Mouse (Mus musculus) forebrain, embryonic 16.5 days (tissue): ENCODE results near the gene Mrrf. TPM values are rescaled to one million over a fixed set of nuclear protein-coding genes. Genes with fewer than 3 reads are reported as not detected.
"Not testable (repeated sequence)": the region's sequence is repeated elsewhere in the genome, so short reads cannot be mapped to it uniquely, and the experiment has no call there.

Experiments used
- ATAC-seq: fragments of 200-750 bp; cut with Nextera tagmentation; 2 replicates; pipeline ENCODE4 v1.8.0; 2017; ENCODE audit warnings: mild to moderate bottlenecking, moderate library complexity
- H3K27ac ChIP-seq: fragments of 300-500 bp; sonication (generic); 2 replicates; pipeline ENCODE4 v1.5.1; 2014; ENCODE audit warnings: low read length, control low read depth
- H3K27me3 ChIP-seq: fragments of 300-500 bp; sonication (generic); replicated peaks from 2 replicates; pipeline ENCODE4 v1.6.1; 2014; ENCODE audit warnings: low read length; ENCODE audit not compliant: control insufficient read depth, insufficient read depth
- H3K36me3 ChIP-seq: fragments of 300-500 bp; sonication (generic); 2 replicates; pipeline ENCODE4 v1.6.1; 2014; ENCODE audit not compliant: control insufficient read depth, insufficient read depth
- H3K4me1 ChIP-seq: fragments of 300-500 bp; sonication (generic); replicated peaks from 2 replicates; pipeline ENCODE4 v1.6.1; 2014; ENCODE audit warnings: low read length; ENCODE audit not compliant: control insufficient read depth, insufficient read depth
- H3K4me2 ChIP-seq: fragments of 300-500 bp; sonication (generic); 2 replicates; pipeline ENCODE4 v1.6.1; 2014; ENCODE audit warnings: mild to moderate bottlenecking, low read length, control low read depth
- H3K4me3 ChIP-seq: fragments of 300-500 bp; sonication (generic); replicated peaks from 2 replicates; pipeline ENCODE4 v1.5.1; 2014; ENCODE audit warnings: mild to moderate bottlenecking, low read length, control low read depth
- H3K9ac ChIP-seq: fragments of 300-500 bp; sonication (generic); replicated peaks from 2 replicates; pipeline ENCODE4 v1.6.1; 2014; ENCODE audit warnings: low read depth, low read length, control low read depth
- H3K9me3 ChIP-seq: fragments of 300-500 bp; sonication (generic); 2 replicates; pipeline ENCODE4 v1.6.1; 2016; ENCODE audit warnings: low read length; ENCODE audit not compliant: control insufficient read depth
- WGBS: fragments of 180-500 bp; shearing (Covaris S2); extraction: QIAGEN DNeasy Blood & Tissue Kit; methylation state at CpG from one replicate; pipeline ENCODE4 v1.1.7; 2014; 5-methylcytosine and 5-hydroxymethylcytosine counted together
- polyA plus RNA-seq: library from polyadenylated mRNA; unstranded; fragments of >200 nt; fragmentation: Nextera tagmentation; extraction: Ambion mirVana; gene quantifications from 2 replicates; pipeline ENCODE4 v1.2.1, GENCODE M21; 2015

Gene Mrrf
- polyA plus RNA-seq, 1 experiment from 2014 or later, result 26.4 TPM

GRCm38 (mm10) chr2:36189200-36189599, 53.0 kb downstream of the Mrrf start:
- H3K9ac ChIP-seq, H3K27me3 ChIP-seq, H3K4me2 ChIP-seq, H3K9me3 ChIP-seq, H3K36me3 ChIP-seq, H3K4me1 ChIP-seq, H3K4me3 ChIP-seq, H3K27ac ChIP-seq, ATAC-seq: not testable (repeated sequence)
- whole genome bisulfite sequencing, result 87% methylated on average over 6 of the region's 6 CpGs

GRCm38 (mm10) chr2:36191098-36191941, 55.1 kb downstream of the Mrrf start:
- ATAC-seq, result no peak
- Histone ChIP-seq H3K27me3 (no peaks in the 10 kb centered on the region), H3K9me3 (no peaks in the 10 kb centered on the region), H3K9ac (no peak overlapping the region), H3K4me3 (no peak overlapping the region), H3K36me3 (no peaks in the 10 kb centered on the region), H3K4me2 (no peak overlapping the region), H3K4me1 (no peaks in the 10 kb centered on the region), H3K27ac (no peak overlapping the region)
- WGBS, result 62% methylated on average over 12 of the region's 12 CpGs

- ATAC-seq, result no peak
- Histone ChIP-seq H3K27ac (no peak overlapping the region), H3K36me3 (no peaks in the 10 kb centered on the region), H3K27me3 (peaks cover 10% of the 10 kb centered on the region; the same call in 1 of the 2 replicates), H3K9ac (no peak overlapping the region), H3K4me3 (no peak overlapping the region), H3K9me3 (no peaks in the 10 kb centered on the region), H3K4me1 (peaks cover 10% of the 10 kb centered on the region), H3K4me2 (no peak overlapping the region)
- 51% methylated on average over 3 of the region's 3 CpGs for WGBS
Observed at GRCm38 (mm10) chr2:36197021-36197420, 60.8 kb downstream of the Mrrf start.

- ATAC-seq, result peak; percentile 68
- no peaks in the 10 kb centered on the region for H3K9me3 ChIP-seq
- H3K4me3 ChIP-seq, result no peak overlapping the region
- peak overlapping the region; percentile 24; the same call in 1 of the 2 replicates for H3K27ac ChIP-seq
- H3K27me3 ChIP-seq, result peaks cover 16% of the 10 kb centered on the region
- 11% methylated on average over 20 of the region's 20 CpGs for WGBS
- peak overlapping the region; percentile 2; the same call in 1 of the 2 replicates for H3K9ac ChIP-seq
- H3K4me1 ChIP-seq, result peaks cover 19% of the 10 kb centered on the region
- H3K4me2 ChIP-seq, result peak overlapping the region; percentile 28; the same call in 1 of the 2 replicates
- no peaks in the 10 kb centered on the region for H3K36me3 ChIP-seq
Observed at GRCm38 (mm10) chr2:36197919-36198881, 62.0 kb downstream of the Mrrf start.

GRCm38 (mm10) chr2:36198882-36199262, 62.7 kb downstream of the Mrrf start:
- 22% methylated on average over 3 of the region's 3 CpGs for WGBS
- Histone ChIP-seq H3K4me2 (no peak overlapping the region), H3K9me3 (no peaks in the 10 kb centered on the region), H3K36me3 (no peaks in the 10 kb centered on the region), H3K9ac (no peak overlapping the region; the same call in 1 of the 2 replicates), H3K27me3 (peaks cover 16% of the 10 kb centered on the region), H3K4me1 (peaks cover 26% of the 10 kb centered on the region), H3K4me3 (no peak overlapping the region), H3K27ac (no peak overlapping the region)
- no peak for ATAC-seq

GRCm38 (mm10) chr2:36200813-36201212, 64.6 kb downstream of the Mrrf start:
- Histone ChIP-seq H3K27me3 (peaks cover 16% of the 10 kb centered on the region), H3K4me3 (no peak overlapping the region), H3K4me2 (no peak overlapping the region), H3K9me3 (no peaks in the 10 kb centered on the region), H3K9ac (no peak overlapping the region), H3K4me1 (peaks cover 30% of the 10 kb centered on the region), H3K27ac (no peak overlapping the region), H3K36me3 (no peaks in the 10 kb centered on the region)
- WGBS, result 91% methylated on average over 2 of the region's 2 CpGs
- ATAC-seq, result no peak

- WGBS, result 23% methylated on average over 18 of the region's 18 CpGs
- peak overlapping the region; percentile 68; the same call in 1 of the 2 replicates for H3K9ac ChIP-seq
- H3K4me1 ChIP-seq, result peaks cover 30% of the 10 kb centered on the region
- H3K4me2 ChIP-seq, result peak overlapping the region; percentile 91
- no peak for ATAC-seq
- H3K9me3 ChIP-seq, result no peaks in the 10 kb centered on the region
- no peaks in the 10 kb centered on the region for H3K36me3 ChIP-seq
- peak overlapping the region; percentile 89 for H3K27ac ChIP-seq
- peaks cover 16% of the 10 kb centered on the region for H3K27me3 ChIP-seq
- H3K4me3 ChIP-seq, result peak overlapping the region; percentile 47
Observed at GRCm38 (mm10) chr2:36201756-36202610, 65.8 kb downstream of the Mrrf start.

- no peak for ATAC-seq
- Histone ChIP-seq H3K36me3 (no peaks in the 10 kb centered on the region), H3K27ac (peak overlapping the region; percentile 89), H3K4me2 (peak overlapping the region; percentile 91), H3K9me3 (no peaks in the 10 kb centered on the region), H3K9ac (peak overlapping the region; percentile 68), H3K4me3 (peak overlapping the region; percentile 47), H3K4me1 (peaks cover 30% of the 10 kb centered on the region), H3K27me3 (peaks cover 16% of the 10 kb centered on the region)
- 15% methylated on average over 5 of the region's 5 CpGs for WGBS
Observed at GRCm38 (mm10) chr2:36202611-36202880, 66.4 kb downstream of the Mrrf start.
